Mouse (Mus musculus) E14TG2a.4 (cell line): ENCODE data around the gene Arfip1.

Experiments
- H3K27me3 ChIP-seq: 2 replicates; pipeline ENCODE4 v1.6.1; 2014; ENCODE audit warnings: low read length, control low read depth; ENCODE audit not compliant: insufficient read depth
- H3K36me3 ChIP-seq: 2 replicates; pipeline ENCODE4 v1.6.1; 2014; ENCODE audit warnings: low read length, control low read depth; ENCODE audit not compliant: insufficient read depth
- H3K4me1 ChIP-seq: replicated peaks from 2 replicates; pipeline ENCODE4 v1.6.1; 2014; ENCODE audit warnings: low read depth, low read length, control low read depth
- H3K4me3 ChIP-seq: replicated peaks from 2 replicates; pipeline ENCODE4 v1.5.1; 2014; ENCODE audit warnings: mild to moderate bottlenecking, low read length
- H3K9me3 ChIP-seq: 2 replicates; pipeline ENCODE4 v1.6.1; 2014; ENCODE audit warnings: low read length, control low read depth
- CTCF ChIP-seq: conservative IDR thresholded peaks from 2 replicates; pipeline ENCODE4 v1.5.1; 2014; ENCODE audit warnings: low read length
- NANOG ChIP-seq: IDR thresholded peaks from 2 replicates; pipeline ENCODE4 v1.6.1; 2014; ENCODE audit warnings: borderline replicate concordance, low read length, mixed read lengths
- POU5F1 ChIP-seq: IDR thresholded peaks from 2 replicates; pipeline ENCODE4 v1.6.1; 2014; ENCODE audit warnings: low read length, borderline replicate concordance

Gene Arfip1

GRCm38 (mm10) chr3:84524952-84525351 is 57.5 kb downstream of the Arfip1 start:
- Histone ChIP-seq H3K4me1 (no peaks in the 10 kb centered on the region), H3K36me3 (peaks cover 10% of the 10 kb centered on the region; the same call in 1 of the 2 replicates), H3K27me3 (no peaks in the 10 kb centered on the region), H3K4me3 (no peak overlapping the region), H3K9me3 (no peaks in the 10 kb centered on the region)
- TF ChIP-seq NANOG (no peak), POU5F1 (no peak), CTCF (no peak)

GRCm38 (mm10) chr3:84516163-84516562 is 66.3 kb downstream of the Arfip1 start:
- Histone ChIP-seq H3K9me3 (no peaks in the 10 kb centered on the region), H3K27me3 (no peaks in the 10 kb centered on the region), H3K4me3 (no peak overlapping the region), H3K36me3 (0 out of 2 replicates have a peak, but pooled peaks cover 3% of the 10 kb centered on the region), H3K4me1 (peaks cover 12% of the 10 kb centered on the region)
- TF ChIP-seq NANOG (no peak), POU5F1 (no peak), CTCF (no peak)

- no peaks in the 10 kb centered on the region for H3K9me3 ChIP-seq
- peaks cover 12% of the 10 kb centered on the region for H3K4me1 ChIP-seq
- no peaks in the 10 kb centered on the region for H3K27me3 ChIP-seq
- TF ChIP-seq NANOG (no peak), POU5F1 (no peak), CTCF (no peak)
- no peaks in the 10 kb centered on the region; the same call in 1 of the 2 replicates for H3K36me3 ChIP-seq
- no peak overlapping the region for H3K4me3 ChIP-seq
These were observed 69.5 kb downstream of the Arfip1 start for GRCm38 (mm10) chr3:84512774-84513515.

- no peaks in the 10 kb centered on the region for H3K9me3 ChIP-seq
These were observed 77.2 kb downstream of the Arfip1 start for GRCm38 (mm10) chr3:84505193-84505592.

GRCm38 (mm10) chr3:84504291-84504690 is 78.1 kb downstream of the Arfip1 start:
- H3K4me3 ChIP-seq: no peak overlapping the region
- H3K36me3 ChIP-seq: peaks cover 15% of the 10 kb centered on the region
- no peaks in the 10 kb centered on the region for H3K27me3 ChIP-seq
- no peaks in the 10 kb centered on the region for H3K9me3 ChIP-seq
- peaks cover 10% of the 10 kb centered on the region; the same call in 1 of the 2 replicates for H3K4me1 ChIP-seq
- TF ChIP-seq NANOG (no peak), CTCF (no peak), POU5F1 (no peak)

More at GRCm38 (mm10) chr3:84505193-84505592, 77.2 kb downstream of the Arfip1 start:
- no peak for TF ChIP-seq NANOG
- TF ChIP-seq POU5F1: no peak
- TF ChIP-seq CTCF: no peak
- H3K4me1 ChIP-seq: peaks cover 7% of the 10 kb centered on the region; the same call in 1 of the 2 replicates
- no peaks in the 10 kb centered on the region for H3K27me3 ChIP-seq
- H3K4me3 ChIP-seq: no peak overlapping the region
- H3K36me3 ChIP-seq: peaks cover 15% of the 10 kb centered on the region

GRCm38 (mm10) chr3:84502101-84502500 is 80.3 kb downstream of the Arfip1 start:
- H3K9me3 ChIP-seq: no peaks in the 10 kb centered on the region
- peaks cover 11% of the 10 kb centered on the region; the same call in 1 of the 2 replicates for H3K4me1 ChIP-seq
- no peak for TF ChIP-seq CTCF
- peaks cover 15% of the 10 kb centered on the region; the same call in 1 of the 2 replicates for H3K36me3 ChIP-seq
- H3K4me3 ChIP-seq: no peak overlapping the region
- no peaks in the 10 kb centered on the region for H3K27me3 ChIP-seq

- TF ChIP-seq CTCF (no peak), POU5F1 (no peak), NANOG (no peak)
- H3K4me3 ChIP-seq: no peak overlapping the region
- H3K9me3 ChIP-seq: no peaks in the 10 kb centered on the region
- no peaks in the 10 kb centered on the region for H3K27me3 ChIP-seq
- H3K36me3 ChIP-seq: peaks cover 15% of the 10 kb centered on the region; the same call in 1 of the 2 replicates
- H3K4me1 ChIP-seq: peaks cover 11% of the 10 kb centered on the region; the same call in 1 of the 2 replicates
These were observed 81.9 kb downstream of the Arfip1 start for GRCm38 (mm10) chr3:84500491-84500890.

GRCm38 (mm10) chr3:84497718-84498117 is 84.7 kb downstream of the Arfip1 start:
- Histone ChIP-seq H3K9me3 (no peaks in the 10 kb centered on the region), H3K4me3 (no peak overlapping the region), H3K27me3 (no peaks in the 10 kb centered on the region), H3K4me1 (peaks cover 11% of the 10 kb centered on the region; the same call in 1 of the 2 replicates), H3K36me3 (peaks cover 8% of the 10 kb centered on the region; the same call in 1 of the 2 replicates)
- TF ChIP-seq POU5F1: no peak
- no peak for TF ChIP-seq NANOG
- no peak for TF ChIP-seq CTCF

GRCm38 (mm10) chr3:84492657-84493056 is 89.8 kb downstream of the Arfip1 start:
- peaks cover 4% of the 10 kb centered on the region; the same call in 1 of the 2 replicates for H3K36me3 ChIP-seq
- no peak overlapping the region for H3K4me3 ChIP-seq
- H3K27me3 ChIP-seq: no peaks in the 10 kb centered on the region
- H3K4me1 ChIP-seq: peaks cover 20% of the 10 kb centered on the region
- TF ChIP-seq CTCF: no peak
- TF ChIP-seq NANOG: no peak
- TF ChIP-seq POU5F1: no peak
- no peaks in the 10 kb centered on the region for H3K9me3 ChIP-seq
